Mouse (Mus musculus): ENCODE data around the gene Nlrp9a.
"Not testable (repeated sequence)": the region's sequence is repeated elsewhere in the genome, so short reads cannot be mapped to it uniquely, and the experiment has no call there.

Nlrp9a gene

GRCm38 (mm10) chr7:26534723-26535122, at the start of gene Nlrp9a:
Gene Nlrp9a (plus strand): TSS chr7:26535023.
- not testable (repeated sequence) for DNase-seq

- not testable (repeated sequence) for DNase-seq
These were observed 45.3 kb upstream of the Nlrp9a start for GRCm38 (mm10) chr7:26489514-26489913.

GRCm38 (mm10) chr7:26589077-26589476, 54.3 kb downstream of the Nlrp9a start:
- no peak for DNase-seq

GRCm38 (mm10) chr7:26589774-26590173, 55.0 kb downstream of the Nlrp9a start:
- DNase-seq = no peak

- DNase-seq = not testable (repeated sequence)
These were observed 83.5 kb downstream of the Nlrp9a start, which contains the start of gene Vmn1r185 for GRCm38 (mm10) chr7:26618364-26618763. Gene Vmn1r185 (minus strand): TSS chr7:26618464.

All from thymus, postnatal 4 days (tissue).